Mouse (Mus musculus) heart, adult 2 months (tissue): ENCODE measurements around the gene F3.

Experiments
- CTCF ChIP-seq: fragments of 200-600 bp; IDR thresholded peaks from 2 replicates; pipeline ENCODE4 v1.8.1; 2022; ENCODE audit warnings: antibody characterized with exemption, mild to moderate bottlenecking, moderate library complexity
- EP300 ChIP-seq: fragments of 200-500 bp; IDR thresholded peaks from 2 replicates; pipeline ENCODE4 v1.6.1; 2011; ENCODE audit warnings: low read depth, low read length, control low read depth; ENCODE audit not compliant: insufficient read depth
- POLR2A ChIP-seq: fragments of 200-500 bp; IDR thresholded peaks from 2 replicates; pipeline ENCODE4 v1.6.1; 2011; ENCODE audit warnings: mild to moderate bottlenecking, low read depth, low read length, control low read depth; ENCODE audit not compliant: insufficient read depth

- TF ChIP-seq POLR2A (no peak), CTCF (no peak), EP300 (no peak)
Measured at GRCm38 (mm10) chr3:121721691-121722070, 1.7 kb upstream of the F3 start.
